Mouse (Mus musculus): ENCODE measurements around the gene Pdia4.
"Not testable (repeated sequence)": the region's sequence is repeated elsewhere in the genome, so short reads cannot be mapped to it uniquely, and the experiment has no call there.

Gene Pdia4

GRCm38 (mm10) chr6:47813257-47813878 lies at the start of gene Pdia4:
Pdia4 (minus strand) TSS chr6:47813430.
- DNase-seq (ENCODE audit: low read depth): peak; percentile 99

- DNase-seq (ENCODE audit: low read depth): not testable (repeated sequence)
These were observed 44.5 kb upstream of the Pdia4 start for GRCm38 (mm10) chr6:47857729-47858128.

- no peak for DNase-seq (ENCODE audit: low read depth)
These were observed 44.0 kb upstream of the Pdia4 start for GRCm38 (mm10) chr6:47857241-47857640.

GRCm38 (mm10) chr6:47845779-47846178 lies 32.5 kb upstream of the Pdia4 start:
- DNase-seq (ENCODE audit: low read depth): no peak

- no peak for DNase-seq (ENCODE audit: low read depth)
These were observed 29.1 kb upstream of the Pdia4 start for GRCm38 (mm10) chr6:47842337-47842736.

GRCm38 (mm10) chr6:47841831-47842230 lies 28.6 kb upstream of the Pdia4 start:
- DNase-seq (ENCODE audit: low read depth): no peak

- DNase-seq (ENCODE audit: low read depth): no peak
These were observed 27.8 kb upstream of the Pdia4 start for GRCm38 (mm10) chr6:47841077-47841476.

GRCm38 (mm10) chr6:47837630-47838029 lies 24.4 kb upstream of the Pdia4 start:
- no peak for DNase-seq (ENCODE audit: low read depth)

- no peak for DNase-seq (ENCODE audit: low read depth)
These were observed 22.8 kb upstream of the Pdia4 start for GRCm38 (mm10) chr6:47835984-47836521.

GRCm38 (mm10) chr6:47835482-47835983 lies 22.3 kb upstream of the Pdia4 start, which contains the start of gene Zfp398:
Zfp398 (plus strand) TSS chr6:47835661.
- peak; percentile 72 for DNase-seq (ENCODE audit: low read depth)

- no peak for DNase-seq (ENCODE audit: low read depth)
These were observed 19.0 kb upstream of the Pdia4 start for GRCm38 (mm10) chr6:47832220-47832619.

GRCm38 (mm10) chr6:47830104-47831078 lies 17.2 kb upstream of the Pdia4 start, which contains the start of gene Zfp786:
Zfp786 (minus strand) TSS chr6:47830867.
- no peak for DNase-seq (ENCODE audit: low read depth)

- DNase-seq (ENCODE audit: low read depth): no peak
These were observed 15.7 kb upstream of the Pdia4 start for GRCm38 (mm10) chr6:47828950-47829349.

GRCm38 (mm10) chr6:47827462-47827861 lies 14.2 kb upstream of the Pdia4 start:
- no peak for DNase-seq (ENCODE audit: low read depth)

GRCm38 (mm10) chr6:47824241-47824640 lies 11.0 kb upstream of the Pdia4 start:
- no peak for DNase-seq (ENCODE audit: low read depth)

- no peak for DNase-seq (ENCODE audit: low read depth)
These were observed 8.5 kb upstream of the Pdia4 start for GRCm38 (mm10) chr6:47821776-47822175.

- DNase-seq (ENCODE audit: low read depth): no peak
These were observed 8.0 kb upstream of the Pdia4 start for GRCm38 (mm10) chr6:47821236-47821635.

GRCm38 (mm10) chr6:47819626-47820325 lies 6.5 kb upstream of the Pdia4 start:
- DNase-seq (ENCODE audit: low read depth): no peak

GRCm38 (mm10) chr6:47818721-47819120 lies 5.5 kb upstream of the Pdia4 start:
- no peak for DNase-seq (ENCODE audit: low read depth)

GRCm38 (mm10) chr6:47816151-47816550 lies 2.9 kb upstream of the Pdia4 start:
- DNase-seq (ENCODE audit: low read depth): no peak

GRCm38 (mm10) chr6:47812271-47812915 lies 837 bp downstream of the Pdia4 start:
- DNase-seq (ENCODE audit: low read depth): no peak

Measured in fibroblast of lung, adult 2 months (primary cell).